Mouse (Mus musculus) liver, embryonic 16.5 days (tissue): Measurements from ENCODE around the gene Ugt2b34. TPM values are rescaled to one million over a fixed set of nuclear protein-coding genes. Genes with fewer than 3 reads are reported as not detected.

Experiments used
- ATAC-seq: fragments of 200-750 bp; cut with Nextera tagmentation; 2 replicates; pipeline ENCODE4 v1.8.0; 2017; ENCODE audit warnings: low read depth, mild to moderate bottlenecking, moderate number of reproducible peaks, moderate library complexity
- H3K27ac ChIP-seq: fragments of 300-500 bp; sonication (generic); 2 replicates; pipeline ENCODE4 v1.5.1; 2014; ENCODE audit warnings: mild to moderate bottlenecking, low read length
- H3K27me3 ChIP-seq: fragments of 300-500 bp; sonication (generic); 2 replicates; pipeline ENCODE4 v1.6.1; 2014; ENCODE audit warnings: low read depth, low read length, mixed read lengths; ENCODE audit not compliant: control insufficient read depth, insufficient read depth
- H3K36me3 ChIP-seq: fragments of 300-500 bp; sonication (generic); 2 replicates; pipeline ENCODE4 v1.6.1; 2014; ENCODE audit warnings: mild to moderate bottlenecking; ENCODE audit not compliant: control insufficient read depth, insufficient read depth
- H3K4me1 ChIP-seq: fragments of 300-500 bp; sonication (generic); 2 replicates; pipeline ENCODE4 v1.6.1; 2014; ENCODE audit warnings: low read depth, low read length, mixed read lengths; ENCODE audit not compliant: control insufficient read depth
- H3K4me2 ChIP-seq: fragments of 300-500 bp; sonication (generic); 2 replicates; pipeline ENCODE4 v1.6.1; 2014; ENCODE audit warnings: low read depth, low read length, mixed read lengths
- H3K4me3 ChIP-seq: fragments of 300-500 bp; sonication (generic); 2 replicates; pipeline ENCODE4 v1.5.1; 2014; ENCODE audit warnings: low read depth, mild to moderate bottlenecking, low read length
- H3K9ac ChIP-seq: fragments of 300-500 bp; sonication (generic); 2 replicates; pipeline ENCODE4 v1.6.1; 2014; ENCODE audit warnings: low read depth, low read length
- H3K9me3 ChIP-seq: fragments of 300-500 bp; sonication (generic); replicated peaks from 2 replicates; pipeline ENCODE4 v1.6.1; 2016; ENCODE audit warnings: low read length; ENCODE audit not compliant: control insufficient read depth
- WGBS: fragments of 180-500 bp; shearing (Covaris S2); extraction: QIAGEN DNeasy Blood & Tissue Kit; methylation state at CpG from one replicate; pipeline ENCODE4 v1.1.7; 2014; ENCODE audit not compliant: insufficient replicate concordance; 5-methylcytosine and 5-hydroxymethylcytosine counted together
- polyA plus RNA-seq: library from polyadenylated mRNA; unstranded; fragments of >200 nt; fragmentation: Nextera tagmentation; extraction: Ambion mirVana; gene quantifications from 2 replicates; pipeline ENCODE4 v1.2.1, GENCODE M21; 2015

Gene Ugt2b34
- polyA plus RNA-seq = 74.2 and 74.6 TPM in 2 replicates

GRCm38 (mm10) chr5:86906758-86907157 is at the start of gene Ugt2b34:
Gene Ugt2b34 (minus strand): TSS chr5:86906937.
- Histone ChIP-seq H3K27ac (0 out of 2 replicates have a peak within 1 kb of the TSS, but pooled peaks have one; percentile 24), H3K4me2 (0 out of 2 replicates have a peak within 1 kb of the TSS, but pooled peaks have one; percentile 23), H3K4me1 (no peaks in the 10 kb centered on the region), H3K36me3 (no peaks in the 10 kb centered on the region), H3K9me3 (no peaks in the 10 kb centered on the region), H3K9ac (peak within 1 kb of the TSS; percentile 43; the same call in 1 of the 2 replicates), H3K27me3 (no peaks in the 10 kb centered on the region), H3K4me3 (peak within 1 kb of the TSS; percentile 47)
- ATAC-seq = peak; percentile 81
- 35% methylated on average over 1 of the region's 1 CpGs for whole genome bisulfite sequencing

- no peak overlapping the region for H3K4me3 ChIP-seq
- no peak overlapping the region for H3K27ac ChIP-seq
- peak; percentile 64 for ATAC-seq
- H3K9ac ChIP-seq = no peak overlapping the region
- H3K4me2 ChIP-seq = no peak overlapping the region
- no peaks in the 10 kb centered on the region for H3K9me3 ChIP-seq
- H3K4me1 ChIP-seq = no peaks in the 10 kb centered on the region; the same call in 1 of the 2 replicates
- WGBS = 52% methylated on average over 2 of the region's 2 CpGs
- H3K36me3 ChIP-seq = no peaks in the 10 kb centered on the region
- H3K27me3 ChIP-seq = no peaks in the 10 kb centered on the region
These were observed 35.4 kb upstream of the Ugt2b34 start for GRCm38 (mm10) chr5:86942111-86942510.

GRCm38 (mm10) chr5:86926426-86926825 is 19.7 kb upstream of the Ugt2b34 start, which contains the start of gene Ugt2b1:
Gene Ugt2b1 (minus strand): TSS chr5:86926530.
- no peaks in the 10 kb centered on the region for H3K27me3 ChIP-seq
- H3K9ac ChIP-seq = no peak within 1 kb of the TSS
- no peaks in the 10 kb centered on the region for H3K9me3 ChIP-seq
- no peak within 1 kb of the TSS for H3K4me2 ChIP-seq
- ATAC-seq = peak; percentile 74
- H3K4me3 ChIP-seq = no peak within 1 kb of the TSS
- 34% methylated on average over 2 of the region's 2 CpGs for WGBS
- H3K36me3 ChIP-seq = no peaks in the 10 kb centered on the region
- no peaks in the 10 kb centered on the region for H3K4me1 ChIP-seq
- peak within 1 kb of the TSS; percentile 50; the same call in 1 of the 2 replicates for H3K27ac ChIP-seq

GRCm38 (mm10) chr5:86920661-86921233 is 14.0 kb upstream of the Ugt2b34 start:
- no peak for ATAC-seq
- Histone ChIP-seq H3K36me3 (no peaks in the 10 kb centered on the region), H3K4me2 (no peak overlapping the region), H3K9me3 (no peaks in the 10 kb centered on the region), H3K4me1 (no peaks in the 10 kb centered on the region), H3K9ac (no peak overlapping the region), H3K27me3 (no peaks in the 10 kb centered on the region), H3K27ac (no peak overlapping the region), H3K4me3 (no peak overlapping the region)
- WGBS = 43% methylated on average over 3 of the region's 3 CpGs

- Histone ChIP-seq H3K9ac (no peak overlapping the region), H3K4me1 (no peaks in the 10 kb centered on the region), H3K9me3 (no peaks in the 10 kb centered on the region), H3K27me3 (no peaks in the 10 kb centered on the region), H3K27ac (no peak overlapping the region), H3K4me2 (no peak overlapping the region), H3K4me3 (no peak overlapping the region), H3K36me3 (no peaks in the 10 kb centered on the region)
- 50% methylated on average over 3 of the region's 3 CpGs for WGBS
- no peak for ATAC-seq
These were observed 4.8 kb upstream of the Ugt2b34 start for GRCm38 (mm10) chr5:86911357-86912099.

- no peak overlapping the region for H3K9ac ChIP-seq
- no peaks in the 10 kb centered on the region for H3K4me1 ChIP-seq
- no peak overlapping the region for H3K27ac ChIP-seq
- H3K36me3 ChIP-seq = no peaks in the 10 kb centered on the region
- no peak overlapping the region for H3K4me2 ChIP-seq
- 23% methylated on average over 1 of the region's 1 CpGs for WGBS
- peak; percentile 5; the same call in 1 of the 2 replicates for ATAC-seq
- no peak overlapping the region for H3K4me3 ChIP-seq
- no peaks in the 10 kb centered on the region for H3K27me3 ChIP-seq
- no peaks in the 10 kb centered on the region for H3K9me3 ChIP-seq
These were observed 4.0 kb upstream of the Ugt2b34 start for GRCm38 (mm10) chr5:86910770-86911169.

GRCm38 (mm10) chr5:86889933-86890332 is 16.8 kb downstream of the Ugt2b34 start:
- Histone ChIP-seq H3K4me1 (no peaks in the 10 kb centered on the region), H3K9me3 (no peaks in the 10 kb centered on the region), H3K27ac (no peak overlapping the region), H3K36me3 (peaks cover 4% of the 10 kb centered on the region), H3K9ac (no peak overlapping the region), H3K27me3 (no peaks in the 10 kb centered on the region), H3K4me3 (no peak overlapping the region), H3K4me2 (no peak overlapping the region)
- WGBS = 68% methylated on average over 1 of the region's 1 CpGs
- no peak for ATAC-seq

GRCm38 (mm10) chr5:86888420-86888819 is 18.3 kb downstream of the Ugt2b34 start:
- Histone ChIP-seq H3K36me3 (no peaks in the 10 kb centered on the region; the same call in 1 of the 2 replicates), H3K9me3 (no peaks in the 10 kb centered on the region), H3K27ac (no peak overlapping the region), H3K4me3 (no peak overlapping the region), H3K9ac (no peak overlapping the region), H3K4me1 (no peaks in the 10 kb centered on the region), H3K4me2 (no peak overlapping the region), H3K27me3 (no peaks in the 10 kb centered on the region)
- WGBS = 43% methylated on average over 1 of the region's 1 CpGs
- ATAC-seq = no peak

- no peak for ATAC-seq
- no peaks in the 10 kb centered on the region; the same call in 1 of the 2 replicates for H3K36me3 ChIP-seq
- H3K4me2 ChIP-seq = no peak overlapping the region
- H3K4me1 ChIP-seq = no peaks in the 10 kb centered on the region
- no peaks in the 10 kb centered on the region for H3K27me3 ChIP-seq
- WGBS = 67% methylated on average over 1 of the region's 1 CpGs
- H3K9me3 ChIP-seq = no peaks in the 10 kb centered on the region
- no peak overlapping the region for H3K9ac ChIP-seq
- H3K4me3 ChIP-seq = no peak overlapping the region
- H3K27ac ChIP-seq = no peak overlapping the region
These were observed 19.7 kb downstream of the Ugt2b34 start for GRCm38 (mm10) chr5:86887081-86887480.
